Mouse (Mus musculus) left cerebral cortex, postnatal 14 days (tissue): ENCODE results near the gene Hmgb2. TPM values are rescaled to one million over a fixed set of nuclear protein-coding genes. Genes with fewer than 3 reads are reported as not detected.

ENCODE experiments used
- DNase-seq, 2 experiments: peaks; one replicate each; pipeline ENCODE4 v3.0.0; 2021 to 2022; ENCODE audit warnings: low spot score in 2 of 2, mixed read lengths in 1 of 2
- intact Hi-C: fragments of 180-260 bp; cut with DNase I; formaldehyde crosslinking; loops from one replicate; pipeline ENCODE4 v1.15.1; 2025
- total RNA-seq, 2 experiments: library from RNA; stranded (reverse); gene quantifications; 2 replicates each; pipeline ENCODE4 v1.2.3; 2021

The Hmgb2 gene
- total RNA-seq, 2 experiments from 2014 or later: 4.6 to 10.7 TPM

DNA sequence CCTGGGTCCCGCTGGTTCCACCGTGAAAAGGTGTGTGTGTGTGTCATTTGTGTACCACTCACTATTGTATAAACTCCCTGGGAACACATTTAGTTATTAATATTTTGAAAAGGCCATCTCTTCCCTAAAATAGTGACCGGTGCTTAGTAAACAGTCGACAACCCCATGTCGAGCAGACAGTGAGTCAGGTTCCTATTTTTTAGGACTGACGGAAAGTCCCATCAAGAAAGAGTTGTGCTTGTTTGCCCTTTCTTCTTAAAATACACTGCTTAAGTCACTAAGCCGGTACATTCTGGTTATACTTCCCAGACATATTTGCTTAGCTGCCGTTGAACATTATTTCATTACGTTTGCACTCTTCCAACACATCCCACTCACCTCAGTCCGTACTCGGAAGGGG is 29.2 kb downstream of the Hmgb2 start:
- DNase-seq: no peak
- intact Hi-C loops: loop anchor here (1.0 kb wide), 1 partner anchor 259 kb away; no protein-coding TSS in a partner anchor

DNA sequence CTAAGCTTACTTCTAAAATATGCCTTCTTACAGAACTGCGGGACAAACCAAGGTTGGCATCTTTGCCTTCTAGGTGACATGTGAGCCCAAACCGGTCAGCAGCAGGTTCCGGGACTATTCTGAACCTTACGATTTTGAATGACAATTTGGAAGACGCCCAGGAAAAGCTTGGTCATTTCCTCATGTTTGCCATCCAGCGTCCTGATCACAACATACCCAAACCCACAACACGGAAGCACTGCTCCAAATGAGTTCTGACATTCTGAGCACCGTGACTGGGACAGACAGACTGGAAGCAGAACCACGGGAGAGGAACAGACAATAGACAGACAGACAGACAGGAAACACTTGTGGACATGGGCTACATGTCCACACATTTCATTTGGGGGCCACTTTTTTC is 29.7 kb downstream of the Hmgb2 start:
- DNase-seq: no peak
- intact Hi-C loops: no loop called here

- intact Hi-C loops: no loop called here
- DNase-seq: no peak
These were observed 34.7 kb downstream of the Hmgb2 start for GRCm38 (mm10) chr8:57546401-57546800.

DNA sequence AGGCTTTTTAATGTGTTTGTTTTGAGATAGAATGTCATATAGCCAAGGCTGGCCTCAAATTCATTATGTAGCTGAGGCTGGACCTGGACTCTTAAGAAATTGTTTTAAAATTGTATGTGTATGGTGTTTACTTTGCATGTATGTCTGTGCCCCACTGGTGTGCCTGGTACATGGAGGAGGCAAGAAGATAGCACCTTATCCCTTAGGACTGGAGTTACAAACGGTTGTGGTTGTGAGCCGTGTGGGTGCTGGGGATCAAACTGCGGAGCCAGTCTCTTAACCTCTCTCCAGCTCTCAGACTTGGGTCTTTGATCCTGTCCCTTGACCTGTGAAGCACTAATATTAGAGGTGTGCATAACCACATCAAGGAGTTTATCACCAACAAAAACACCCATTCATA is 35.1 kb downstream of the Hmgb2 start:
- intact Hi-C loops: no loop called here
- DNase-seq: no peak

DNA sequence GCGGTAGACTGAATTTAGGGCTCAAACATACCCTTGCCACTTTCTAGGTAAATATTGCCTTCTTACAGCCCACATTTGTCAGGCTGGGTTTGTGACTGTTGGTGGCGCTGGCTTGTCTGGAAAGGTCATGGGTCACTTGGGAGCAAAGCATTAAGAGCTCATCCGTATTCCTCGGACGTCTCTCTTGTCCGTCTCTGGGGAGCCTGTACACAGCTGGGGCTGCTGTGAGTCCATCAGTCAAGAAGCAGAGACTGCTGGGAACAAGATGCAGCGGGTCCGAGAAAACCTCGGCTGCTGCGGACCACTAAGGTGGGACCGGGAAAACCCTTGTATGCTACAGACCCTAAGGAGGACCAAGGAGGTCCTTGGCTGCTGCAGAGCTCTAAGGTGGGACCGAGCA is 35.9 kb downstream of the Hmgb2 start:
- no peak for DNase-seq
- intact Hi-C loops: no loop called here

DNA sequence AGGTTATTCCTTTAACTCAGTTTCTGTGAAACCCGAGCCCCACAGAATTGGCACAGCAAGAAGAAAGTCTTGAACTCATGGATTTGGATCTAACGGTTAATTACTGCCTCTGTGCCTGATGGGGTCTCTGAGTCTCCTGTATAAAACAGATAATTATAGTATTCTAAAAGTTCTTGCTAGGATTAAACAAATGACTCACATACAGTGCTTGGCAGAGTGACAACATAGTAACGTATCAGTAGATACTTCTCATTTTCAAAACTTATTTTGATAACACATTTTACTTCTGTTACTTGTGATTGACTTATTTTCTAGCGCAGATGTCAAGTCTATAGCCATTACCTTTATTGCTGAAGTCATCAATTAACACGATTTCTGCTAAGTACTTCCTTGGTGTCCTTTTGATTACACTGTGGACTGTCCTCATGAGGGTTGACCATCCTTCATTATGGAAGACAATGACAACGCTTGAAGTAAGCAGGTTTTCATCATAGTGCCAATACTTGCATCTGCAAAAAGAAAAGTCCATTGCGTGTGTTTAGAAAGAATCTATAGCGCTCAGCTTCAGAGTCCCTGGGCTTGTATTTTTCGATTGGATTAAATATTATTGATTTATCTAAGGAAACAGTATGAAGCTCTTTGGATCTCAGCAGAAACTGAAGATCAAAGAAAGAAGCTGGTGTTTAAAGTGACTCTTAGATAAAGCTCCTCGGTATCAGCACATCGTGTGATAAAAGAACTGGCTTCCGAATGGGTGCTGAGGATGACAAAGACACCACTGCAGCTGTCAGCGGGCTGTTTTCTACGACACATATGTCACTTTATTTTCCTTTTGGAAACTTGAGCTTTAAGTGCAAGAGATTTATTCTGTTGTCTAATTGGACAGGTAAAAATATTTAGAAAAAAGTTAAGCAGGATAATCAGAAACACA is 40.7 kb downstream of the Hmgb2 start:
- DNase-seq: no peak
- intact Hi-C loops: no loop called here

- no peak for DNase-seq
- intact Hi-C loops: no loop called here
These were observed 49.2 kb downstream of the Hmgb2 start for GRCm38 (mm10) chr8:57560926-57561325.

GRCm38 (mm10) chr8:57562741-57563140 is 51.0 kb downstream of the Hmgb2 start:
- intact Hi-C loops: no loop called here
- DNase-seq: no peak

GRCm38 (mm10) chr8:57563726-57564125 is 52.0 kb downstream of the Hmgb2 start:
- DNase-seq: peak in 1 of 2 experiments; percentile 34
- intact Hi-C loops: no loop called here

GRCm38 (mm10) chr8:57565039-57565438 is 53.3 kb downstream of the Hmgb2 start:
- intact Hi-C loops: no loop called here
- DNase-seq: no peak

Other genes starting within 250 kb of the Hmgb2 start
- not detected for gene Hand2, start 190.9 kb upstream of the Hmgb2 start, total RNA-seq
- gene Scrg1, start 56.0 kb upstream of the Hmgb2 start, total RNA-seq: 10 to 100 TPM; 56.8 to 65.6 TPM
- 10 to 100 TPM in 1 of 2 experiments, 1 to 10 TPM in 1; 7.3 to 10.5 TPM for gene Sap30, start 24.0 kb upstream of the Hmgb2 start, total RNA-seq
- 1 to 10 TPM; 8.1 to 8.3 TPM for gene Galnt7, start 141.1 kb downstream of the Hmgb2 start, total RNA-seq